Mouse (Mus musculus): ENCODE data around the gene Shroom3. TPM values are rescaled to one million over a fixed set of nuclear protein-coding genes. Genes with fewer than 3 reads are reported as not detected.

The Shroom3 gene
- polyA plus RNA-seq, 1 experiment, result 0.38 TPM

- Histone ChIP-seq H3K36me3 (replicated peaks; ENCODE audit: low read length) (no peaks in the 10 kb centered on the region), H3K4me3 (replicated peaks) (peak overlapping the region; percentile 53), H3K9me3 (no peaks in the 10 kb centered on the region), H3K27me3 (replicated peaks) (peaks cover 4% of the 10 kb centered on the region), H3K4me1 (peaks cover 52% of the 10 kb centered on the region)
- TF ChIP-seq GATA1 (IDR thresholded peaks at IDR 0.05; ENCODE audit: borderline replicate concordance, low read length), result no peak
- TF ChIP-seq FLI1 (IDR thresholded peaks at IDR 0.05; ENCODE audit: low read length), result no peak
Observed at GRCm38 (mm10) chr5:92997428-92998120, 314.3 kb downstream of the Shroom3 start.

- TF ChIP-seq FLI1 (IDR thresholded peaks at IDR 0.05; ENCODE audit: low read length) (no peak), GATA1 (IDR thresholded peaks at IDR 0.05; ENCODE audit: borderline replicate concordance, low read length) (no peak)
Observed at GRCm38 (mm10) chr5:92998494-92999016, 315.3 kb downstream of the Shroom3 start.

GRCm38 (mm10) chr5:93000060-93000459, 316.8 kb downstream of the Shroom3 start:
- no peaks in the 10 kb centered on the region for H3K36me3 ChIP-seq (replicated peaks; ENCODE audit: low read length)
- no peak overlapping the region for H3K4me3 ChIP-seq (replicated peaks)
- H3K27me3 ChIP-seq (replicated peaks), result peaks cover 2% of the 10 kb centered on the region
- no peaks in the 10 kb centered on the region for H3K9me3 ChIP-seq
- TF ChIP-seq FLI1 (IDR thresholded peaks at IDR 0.05; ENCODE audit: low read length) (no peak), GATA1 (IDR thresholded peaks at IDR 0.05; ENCODE audit: borderline replicate concordance, low read length) (no peak)
- H3K4me1 ChIP-seq, result peaks cover 48% of the 10 kb centered on the region

More at GRCm38 (mm10) chr5:92998494-92999016, 315.3 kb downstream of the Shroom3 start:
- Histone ChIP-seq H3K36me3 (replicated peaks; ENCODE audit: low read length) (no peaks in the 10 kb centered on the region), H3K27me3 (replicated peaks) (peaks cover 6% of the 10 kb centered on the region), H3K4me1 (peaks cover 54% of the 10 kb centered on the region), H3K4me3 (replicated peaks) (no peak overlapping the region), H3K9me3 (no peaks in the 10 kb centered on the region)

- H3K4me3 ChIP-seq (replicated peaks), result peak overlapping the region; percentile 38
- no peak for TF ChIP-seq GATA1 (IDR thresholded peaks at IDR 0.05; ENCODE audit: borderline replicate concordance, low read length)
- TF ChIP-seq FLI1 (IDR thresholded peaks at IDR 0.05; ENCODE audit: low read length), result no peak
- H3K27me3 ChIP-seq (replicated peaks), result peaks cover 5% of the 10 kb centered on the region
- peaks cover 58% of the 10 kb centered on the region for H3K4me1 ChIP-seq
- H3K36me3 ChIP-seq (replicated peaks; ENCODE audit: low read length), result no peaks in the 10 kb centered on the region
- no peaks in the 10 kb centered on the region for H3K9me3 ChIP-seq
Observed at GRCm38 (mm10) chr5:93000774-93001757, 317.8 kb downstream of the Shroom3 start.

- no peaks in the 10 kb centered on the region for H3K9me3 ChIP-seq
- H3K36me3 ChIP-seq (replicated peaks; ENCODE audit: low read length), result no peaks in the 10 kb centered on the region
- no peak overlapping the region for H3K4me3 ChIP-seq (replicated peaks)
- peaks cover 55% of the 10 kb centered on the region for H3K4me1 ChIP-seq
- H3K27me3 ChIP-seq (replicated peaks), result peaks cover 5% of the 10 kb centered on the region
- TF ChIP-seq FLI1 (IDR thresholded peaks at IDR 0.05; ENCODE audit: low read length) (no peak), GATA1 (IDR thresholded peaks at IDR 0.05; ENCODE audit: borderline replicate concordance, low read length) (no peak)
Observed at GRCm38 (mm10) chr5:93002615-93003014, 319.4 kb downstream of the Shroom3 start.

- H3K4me3 ChIP-seq (replicated peaks), result peak overlapping the region; percentile 87
- H3K36me3 ChIP-seq (replicated peaks; ENCODE audit: low read length), result no peaks in the 10 kb centered on the region
- peaks cover 12% of the 10 kb centered on the region for H3K27me3 ChIP-seq (replicated peaks)
- TF ChIP-seq GATA1 (IDR thresholded peaks at IDR 0.05; ENCODE audit: borderline replicate concordance, low read length), result no peak
- peaks cover 34% of the 10 kb centered on the region for H3K4me1 ChIP-seq
- H3K9me3 ChIP-seq, result no peaks in the 10 kb centered on the region
Observed at GRCm38 (mm10) chr5:93005229-93005814, 322.1 kb downstream of the Shroom3 start.

- no peaks in the 10 kb centered on the region for H3K36me3 ChIP-seq (replicated peaks; ENCODE audit: low read length)
- no peaks in the 10 kb centered on the region for H3K9me3 ChIP-seq
- H3K4me3 ChIP-seq (replicated peaks), result peak overlapping the region; percentile 87
- H3K27me3 ChIP-seq (replicated peaks), result peaks cover 12% of the 10 kb centered on the region
- H3K4me1 ChIP-seq, result peaks cover 29% of the 10 kb centered on the region
- no peak for TF ChIP-seq FLI1 (IDR thresholded peaks at IDR 0.05; ENCODE audit: low read length)
- TF ChIP-seq GATA1 (IDR thresholded peaks at IDR 0.05; ENCODE audit: borderline replicate concordance, low read length), result no peak
Observed at GRCm38 (mm10) chr5:93005815-93006341, 322.6 kb downstream of the Shroom3 start.

GRCm38 (mm10) chr5:93008256-93008655, 325.0 kb downstream of the Shroom3 start:
- H3K9me3 ChIP-seq, result no peaks in the 10 kb centered on the region
- TF ChIP-seq GATA1 (IDR thresholded peaks at IDR 0.05; ENCODE audit: borderline replicate concordance, low read length) (no peak), FLI1 (IDR thresholded peaks at IDR 0.05; ENCODE audit: low read length) (no peak)
- H3K36me3 ChIP-seq (replicated peaks; ENCODE audit: low read length), result no peaks in the 10 kb centered on the region
- no peak overlapping the region for H3K4me3 ChIP-seq (replicated peaks)
- H3K4me1 ChIP-seq, result peaks cover 13% of the 10 kb centered on the region
- peaks cover 11% of the 10 kb centered on the region for H3K27me3 ChIP-seq (replicated peaks)

Other genes starting within 250 kb of the Shroom3 start
- gene Nup54, start 248.2 kb upstream of the Shroom3 start, polyA plus RNA-seq (2012; ENCODE audit: insufficient read depth, low replicate concordance), result 3.1 TPM in 1 of 2 replicates, not detected in the other
- gene Scarb2, start 176.6 kb upstream of the Shroom3 start, polyA plus RNA-seq (2012; ENCODE audit: insufficient read depth, low replicate concordance), result 4.8 and 6.0 TPM in 2 replicates
- gene Fam47e, start 128.4 kb upstream of the Shroom3 start, polyA plus RNA-seq (2012; ENCODE audit: insufficient read depth, low replicate concordance), result not detected in 2 replicates
- gene Stbd1, start 80.4 kb upstream of the Shroom3 start, polyA plus RNA-seq (2012; ENCODE audit: insufficient read depth, low replicate concordance), result not detected in 2 replicates
- not detected in 2 replicates for gene Ccdc158, start 8.2 kb upstream of the Shroom3 start, polyA plus RNA-seq (2012; ENCODE audit: insufficient read depth, low replicate concordance)